Mouse (Mus musculus) limb, embryonic 11.5 days (tissue): Measurements from ENCODE around the gene Taar7a. TPM values are rescaled to one million over a fixed set of nuclear protein-coding genes. Genes with fewer than 3 reads are reported as not detected.
A peak's percentile ranks its signal among the peaks of the same experiment; 100 is the strongest.

Source experiments
- ATAC-seq: fragments of 200-750 bp; cut with Nextera tagmentation; 2 replicates; pipeline ENCODE4 v1.8.0; 2017; ENCODE audit warnings: low read depth; ENCODE audit not compliant: insufficient number of reproducible peaks, low FRiP score, low TSS enrichment
- DNase-seq: peaks from one replicate; pipeline ENCODE4 v3.0.0-alpha.2; 2015; ENCODE audit warnings: low spot score
- H3K27ac ChIP-seq: fragments of 300-500 bp; sonication (generic); replicated peaks from 2 replicates; pipeline ENCODE4 v1.5.1; 2014; ENCODE audit warnings: low read depth, mild to moderate bottlenecking, low read length
- H3K27me3 ChIP-seq: fragments of 300-500 bp; sonication (generic); 2 replicates; pipeline ENCODE4 v1.6.1; 2014; ENCODE audit warnings: mild to moderate bottlenecking, low read length, mixed read lengths; ENCODE audit not compliant: control insufficient read depth, insufficient read depth
- H3K36me3 ChIP-seq: fragments of 300-500 bp; sonication (generic); 2 replicates; pipeline ENCODE4 v1.6.1; 2014; ENCODE audit warnings: mild to moderate bottlenecking, low read length, moderate library complexity, mixed read lengths; ENCODE audit not compliant: control insufficient read depth, insufficient read depth
- H3K4me1 ChIP-seq: fragments of 300-500 bp; sonication (generic); 2 replicates; pipeline ENCODE4 v1.6.1; 2014; ENCODE audit warnings: low read length, mixed read lengths; ENCODE audit not compliant: control insufficient read depth, insufficient read depth
- H3K4me2 ChIP-seq: fragments of 300-500 bp; sonication (generic); 2 replicates; pipeline ENCODE4 v1.6.1; 2014; ENCODE audit warnings: low read depth, mild to moderate bottlenecking, moderate library complexity; ENCODE audit not compliant: severe bottlenecking
- H3K4me3 ChIP-seq: fragments of 300-500 bp; sonication (generic); 2 replicates; pipeline ENCODE4 v1.5.1; 2014; ENCODE audit warnings: low read depth, low read length
- H3K9ac ChIP-seq: fragments of 300-500 bp; sonication (generic); 2 replicates; pipeline ENCODE4 v1.6.1; 2014; ENCODE audit warnings: mild to moderate bottlenecking, low read length
- H3K9me3 ChIP-seq: fragments of 300-500 bp; sonication (generic); 2 replicates; pipeline ENCODE4 v1.6.1; 2016; ENCODE audit warnings: low read length; ENCODE audit not compliant: control insufficient read depth
- WGBS: fragments of 180-500 bp; shearing (Covaris S2); extraction: QIAGEN DNeasy Blood & Tissue Kit; methylation state at CpG from one replicate; pipeline ENCODE4 v1.1.7; 2014; 5-methylcytosine and 5-hydroxymethylcytosine counted together
- polyA plus RNA-seq: library from polyadenylated mRNA; unstranded; fragments of >200 nt; fragmentation: Nextera tagmentation; extraction: Ambion mirVana; gene quantifications from 2 replicates; pipeline ENCODE4 v1.2.1, GENCODE M21; 2014

Taar7a gene
- polyA plus RNA-seq, 1 experiment from 2014 or later = not detected

- no peaks in the 10 kb centered on the region for H3K9me3 ChIP-seq
- WGBS = 93% methylated on average over 13 of the region's 13 CpGs
- DNase-seq = no peak
- no peak within 1 kb of the TSS for H3K4me3 ChIP-seq
- no peaks in the 10 kb centered on the region for H3K27me3 ChIP-seq
- no peaks in the 10 kb centered on the region for H3K4me1 ChIP-seq
- no peaks in the 10 kb centered on the region for H3K36me3 ChIP-seq
- H3K27ac ChIP-seq = no peak within 1 kb of the TSS
- H3K4me2 ChIP-seq = no peak within 1 kb of the TSS
- ATAC-seq = no peak
- H3K9ac ChIP-seq = no peak within 1 kb of the TSS
Observed at GRCm38 (mm10) chr10:23960444-23960915, 32.8 kb downstream of the Taar7a start, which contains the start of gene Taar4. Gene Taar4 (plus strand): TSS chr10:23960494.

- ATAC-seq = no peak
- H3K9me3 ChIP-seq = no peaks in the 10 kb centered on the region
- H3K4me1 ChIP-seq = no peaks in the 10 kb centered on the region
- DNase-seq = no peak
- H3K27me3 ChIP-seq = no peaks in the 10 kb centered on the region
- H3K4me3 ChIP-seq = no peak overlapping the region
- H3K36me3 ChIP-seq = no peaks in the 10 kb centered on the region
- no peak overlapping the region for H3K27ac ChIP-seq
- no peak overlapping the region for H3K9ac ChIP-seq
- WGBS = 76% methylated on average over 3 of the region's 3 CpGs
- H3K4me2 ChIP-seq = no peak overlapping the region
Observed at GRCm38 (mm10) chr10:23959071-23959470, 34.2 kb downstream of the Taar7a start.

- H3K9ac ChIP-seq = no peak overlapping the region
Observed at GRCm38 (mm10) chr10:23951714-23952113, 41.6 kb downstream of the Taar7a start.

GRCm38 (mm10) chr10:23949508-23950005 lies 43.7 kb downstream of the Taar7a start, which contains the start of gene Taar3:
Gene Taar3 (plus strand): TSS chr10:23949558.
- Histone ChIP-seq H3K27ac (no peak within 1 kb of the TSS), H3K4me3 (no peak within 1 kb of the TSS), H3K27me3 (no peaks in the 10 kb centered on the region), H3K9me3 (no peaks in the 10 kb centered on the region), H3K36me3 (no peaks in the 10 kb centered on the region), H3K4me1 (no peaks in the 10 kb centered on the region), H3K4me2 (no peak within 1 kb of the TSS), H3K9ac (no peak within 1 kb of the TSS)
- no peak for DNase-seq
- WGBS = 88% methylated on average over 16 of the region's 16 CpGs
- ATAC-seq = no peak

More at GRCm38 (mm10) chr10:23951714-23952113, 41.6 kb downstream of the Taar7a start:
- DNase-seq (no peak), ATAC-seq (no peak)
- 84% methylated on average over 6 of the region's 6 CpGs for WGBS
- Histone ChIP-seq H3K27me3 (no peaks in the 10 kb centered on the region), H3K27ac (no peak overlapping the region), H3K4me1 (no peaks in the 10 kb centered on the region), H3K9me3 (no peaks in the 10 kb centered on the region), H3K4me3 (no peak overlapping the region), H3K36me3 (no peaks in the 10 kb centered on the region), H3K4me2 (no peak overlapping the region)

- no peaks in the 10 kb centered on the region for H3K9me3 ChIP-seq
- 81% methylated on average over 7 of the region's 7 CpGs for WGBS
- no peak for ATAC-seq
- H3K36me3 ChIP-seq = no peaks in the 10 kb centered on the region
- H3K9ac ChIP-seq = no peak overlapping the region
- H3K4me1 ChIP-seq = no peaks in the 10 kb centered on the region
- no peak overlapping the region for H3K27ac ChIP-seq
- DNase-seq = no peak
- no peak overlapping the region for H3K4me3 ChIP-seq
- no peak overlapping the region for H3K4me2 ChIP-seq
- no peaks in the 10 kb centered on the region for H3K27me3 ChIP-seq
Observed at GRCm38 (mm10) chr10:23948026-23948425, 45.3 kb downstream of the Taar7a start.

- no peak overlapping the region for H3K27ac ChIP-seq
- H3K9me3 ChIP-seq = no peaks in the 10 kb centered on the region
- no peak overlapping the region for H3K9ac ChIP-seq
- no peaks in the 10 kb centered on the region for H3K4me1 ChIP-seq
- no peak overlapping the region for H3K4me3 ChIP-seq
- no peaks in the 10 kb centered on the region for H3K36me3 ChIP-seq
- H3K4me2 ChIP-seq = no peak overlapping the region
- WGBS = 79% methylated on average over 5 of the region's 5 CpGs
- ATAC-seq (no peak), DNase-seq (peak; percentile 30)
- no peaks in the 10 kb centered on the region for H3K27me3 ChIP-seq
Observed at GRCm38 (mm10) chr10:23942465-23942864, 50.8 kb downstream of the Taar7a start.

Other genes with a start within 250 kb of the Taar7a start
- gene Rps12, start 206.2 kb downstream of the Taar7a start, polyA plus RNA-seq = 178 and 198 TPM in 2 replicates
- gene Slc18b1, start 196.5 kb downstream of the Taar7a start, polyA plus RNA-seq = 19.9 and 24.3 TPM in 2 replicates
- gene Vnn3, start 142.0 kb downstream of the Taar7a start, polyA plus RNA-seq = not detected in 2 replicates
- 0.33 and 0.37 TPM in 2 replicates for gene Vnn1, start 98.8 kb downstream of the Taar7a start, polyA plus RNA-seq
- not detected in 2 replicates for gene Taar1, start 73.1 kb downstream of the Taar7a start, polyA plus RNA-seq
- not detected in 2 replicates for gene Taar2, start 54.9 kb downstream of the Taar7a start, polyA plus RNA-seq
- not detected in 2 replicates for gene Taar3, start 43.9 kb downstream of the Taar7a start, polyA plus RNA-seq
- not detected in 2 replicates for gene Taar4, start 33.0 kb downstream of the Taar7a start, polyA plus RNA-seq
- gene Taar5, start 22.8 kb downstream of the Taar7a start, polyA plus RNA-seq = not detected in 2 replicates
- gene Taar6, start 7.8 kb downstream of the Taar7a start, polyA plus RNA-seq = not detected in 2 replicates
- gene Taar7b, start 6.5 kb upstream of the Taar7a start, polyA plus RNA-seq = not detected in 2 replicates
- not detected in 2 replicates for gene Taar7d, start 33.7 kb upstream of the Taar7a start, polyA plus RNA-seq
- not detected in 2 replicates for gene Taar7e, start 44.1 kb upstream of the Taar7a start, polyA plus RNA-seq
- gene Taar7f, start 56.0 kb upstream of the Taar7a start, polyA plus RNA-seq = not detected in 2 replicates
- not detected in 2 replicates for gene Taar8a, start 83.0 kb upstream of the Taar7a start, polyA plus RNA-seq
- not detected in 2 replicates for gene Taar8b, start 98.8 kb upstream of the Taar7a start, polyA plus RNA-seq
- gene Taar8c, start 108.4 kb upstream of the Taar7a start, polyA plus RNA-seq = not detected in 2 replicates
- not detected in 2 replicates for gene Taar9, start 116.1 kb upstream of the Taar7a start, polyA plus RNA-seq
- 46.6 and 48.4 TPM in 2 replicates for gene Stx7, start 155.8 kb upstream of the Taar7a start, polyA plus RNA-seq
- 9.2 and 10.5 TPM in 2 replicates for gene Moxd1, start 230.0 kb upstream of the Taar7a start, polyA plus RNA-seq